Mouse (Mus musculus): ENCODE results near the gene Cacna1e. TPM values are rescaled to one million over a fixed set of nuclear protein-coding genes. Genes with fewer than 3 reads are reported as not detected.

The Cacna1e gene
- polyA plus RNA-seq, 1 experiment: not detected

GRCm38 (mm10) chr1:154608516-154608915 lies 275.8 kb downstream of the Cacna1e start:
- no peaks in the 10 kb centered on the region for H3K4me1 ChIP-seq (ENCODE audit: control insufficient read depth, insufficient read depth, insufficient read length, low read length)
- H3K4me3 ChIP-seq (ENCODE audit: insufficient read depth, low read depth, low read length): no peak overlapping the region
- no peak overlapping the region for H3K27ac ChIP-seq (replicated peaks; ENCODE audit: low read depth, low read length)

- H3K4me1 ChIP-seq (ENCODE audit: control insufficient read depth, insufficient read depth, insufficient read length, low read length): no peaks in the 10 kb centered on the region
- no peak overlapping the region for H3K4me3 ChIP-seq (ENCODE audit: insufficient read depth, low read depth, low read length)
- no peak overlapping the region for H3K27ac ChIP-seq (replicated peaks; ENCODE audit: low read depth, low read length)
Measured at GRCm38 (mm10) chr1:154607406-154607805, 276.9 kb downstream of the Cacna1e start.

- no peaks in the 10 kb centered on the region for H3K4me1 ChIP-seq (ENCODE audit: control insufficient read depth, insufficient read depth, insufficient read length, low read length)
- no peak overlapping the region for H3K27ac ChIP-seq (replicated peaks; ENCODE audit: low read depth, low read length)
- no peak overlapping the region for H3K4me3 ChIP-seq (ENCODE audit: insufficient read depth, low read depth, low read length)
Measured at GRCm38 (mm10) chr1:154605601-154606000, 278.7 kb downstream of the Cacna1e start.

GRCm38 (mm10) chr1:154603781-154604180 lies 280.5 kb downstream of the Cacna1e start:
- Histone ChIP-seq H3K27ac (replicated peaks; ENCODE audit: low read depth, low read length) (no peak overlapping the region), H3K4me3 (ENCODE audit: insufficient read depth, low read depth, low read length) (no peak overlapping the region), H3K4me1 (ENCODE audit: control insufficient read depth, insufficient read depth, insufficient read length, low read length) (no peaks in the 10 kb centered on the region)

GRCm38 (mm10) chr1:154602531-154602930 lies 281.8 kb downstream of the Cacna1e start:
- no peak overlapping the region for H3K4me3 ChIP-seq (ENCODE audit: insufficient read depth, low read depth, low read length)
- H3K27ac ChIP-seq (replicated peaks; ENCODE audit: low read depth, low read length): no peak overlapping the region
- no peaks in the 10 kb centered on the region for H3K4me1 ChIP-seq (ENCODE audit: control insufficient read depth, insufficient read depth, insufficient read length, low read length)

- Histone ChIP-seq H3K4me1 (ENCODE audit: control insufficient read depth, insufficient read depth, insufficient read length, low read length) (no peaks in the 10 kb centered on the region), H3K4me3 (ENCODE audit: insufficient read depth, low read depth, low read length) (no peak overlapping the region), H3K27ac (replicated peaks; ENCODE audit: low read depth, low read length) (no peak overlapping the region)
Measured at GRCm38 (mm10) chr1:154582516-154582915, 301.8 kb downstream of the Cacna1e start.

GRCm38 (mm10) chr1:154579929-154580328 lies 304.4 kb downstream of the Cacna1e start:
- Histone ChIP-seq H3K27ac (replicated peaks; ENCODE audit: low read depth, low read length) (no peak overlapping the region), H3K4me1 (ENCODE audit: control insufficient read depth, insufficient read depth, insufficient read length, low read length) (no peaks in the 10 kb centered on the region), H3K4me3 (ENCODE audit: insufficient read depth, low read depth, low read length) (no peak overlapping the region)

- no peaks in the 10 kb centered on the region for H3K4me1 ChIP-seq (ENCODE audit: control insufficient read depth, insufficient read depth, insufficient read length, low read length)
- H3K27ac ChIP-seq (replicated peaks; ENCODE audit: low read depth, low read length): no peak overlapping the region
- H3K4me3 ChIP-seq (ENCODE audit: insufficient read depth, low read depth, low read length): no peak overlapping the region
Measured at GRCm38 (mm10) chr1:154578748-154579147, 305.6 kb downstream of the Cacna1e start.

- Histone ChIP-seq H3K4me1 (ENCODE audit: control insufficient read depth, insufficient read depth, insufficient read length, low read length) (no peaks in the 10 kb centered on the region), H3K4me3 (ENCODE audit: insufficient read depth, low read depth, low read length) (no peak overlapping the region)
Measured at GRCm38 (mm10) chr1:154576418-154576817, 307.9 kb downstream of the Cacna1e start.

GRCm38 (mm10) chr1:154566026-154566425 lies 318.3 kb downstream of the Cacna1e start:
- Histone ChIP-seq H3K4me3 (ENCODE audit: insufficient read depth, low read depth, low read length) (no peak overlapping the region), H3K27ac (replicated peaks; ENCODE audit: low read depth, low read length) (no peak overlapping the region), H3K4me1 (ENCODE audit: control insufficient read depth, insufficient read depth, insufficient read length, low read length) (no peaks in the 10 kb centered on the region)

More at GRCm38 (mm10) chr1:154576418-154576817, 307.9 kb downstream of the Cacna1e start:
- H3K27ac ChIP-seq (replicated peaks; ENCODE audit: low read depth, low read length): no peak overlapping the region

- Histone ChIP-seq H3K4me1 (ENCODE audit: control insufficient read depth, insufficient read depth, insufficient read length, low read length) (no peaks in the 10 kb centered on the region), H3K4me3 (ENCODE audit: insufficient read depth, low read depth, low read length) (no peak overlapping the region), H3K27ac (replicated peaks; ENCODE audit: low read depth, low read length) (no peak overlapping the region)
Measured at GRCm38 (mm10) chr1:154555811-154556210, 328.5 kb downstream of the Cacna1e start.

- Histone ChIP-seq H3K4me1 (ENCODE audit: control insufficient read depth, insufficient read depth, insufficient read length, low read length) (no peaks in the 10 kb centered on the region), H3K4me3 (ENCODE audit: insufficient read depth, low read depth, low read length) (no peak overlapping the region), H3K27ac (replicated peaks; ENCODE audit: low read depth, low read length) (no peak overlapping the region)
Measured at GRCm38 (mm10) chr1:154553132-154553531, 331.2 kb downstream of the Cacna1e start.

GRCm38 (mm10) chr1:154537445-154537844 lies 346.9 kb downstream of the Cacna1e start:
- no peak overlapping the region for H3K4me3 ChIP-seq (ENCODE audit: insufficient read depth, low read depth, low read length)
- H3K27ac ChIP-seq (replicated peaks; ENCODE audit: low read depth, low read length): no peak overlapping the region
- no peaks in the 10 kb centered on the region for H3K4me1 ChIP-seq (ENCODE audit: control insufficient read depth, insufficient read depth, insufficient read length, low read length)

- Histone ChIP-seq H3K4me1 (ENCODE audit: control insufficient read depth, insufficient read depth, insufficient read length, low read length) (no peaks in the 10 kb centered on the region), H3K27ac (replicated peaks; ENCODE audit: low read depth, low read length) (no peak overlapping the region), H3K4me3 (ENCODE audit: insufficient read depth, low read depth, low read length) (no peak overlapping the region)
Measured at GRCm38 (mm10) chr1:154536763-154537162, 347.5 kb downstream of the Cacna1e start.

GRCm38 (mm10) chr1:154532987-154533940 lies 351.0 kb downstream of the Cacna1e start:
- no peaks in the 10 kb centered on the region for H3K4me1 ChIP-seq (ENCODE audit: control insufficient read depth, insufficient read depth, insufficient read length, low read length)
- H3K4me3 ChIP-seq (ENCODE audit: insufficient read depth, low read depth, low read length): no peak overlapping the region
- H3K27ac ChIP-seq (replicated peaks; ENCODE audit: low read depth, low read length): no peak overlapping the region

- Histone ChIP-seq H3K4me1 (ENCODE audit: control insufficient read depth, insufficient read depth, insufficient read length, low read length) (no peaks in the 10 kb centered on the region), H3K27ac (replicated peaks; ENCODE audit: low read depth, low read length) (no peak overlapping the region), H3K4me3 (ENCODE audit: insufficient read depth, low read depth, low read length) (no peak overlapping the region)
Measured at GRCm38 (mm10) chr1:154529666-154530065, 354.6 kb downstream of the Cacna1e start.

Data from brown adipose tissue, adult 24 weeks (tissue).